Mouse (Mus musculus): ENCODE measurements around the gene Tmx1. TPM values are rescaled to one million over a fixed set of nuclear protein-coding genes. Genes with fewer than 3 reads are reported as not detected.

Gene Tmx1
- polyA plus RNA-seq (2015; fragmentation: Nextera tagmentation; extraction: Ambion mirVana): 121 and 126 TPM in 2 replicates

DNA sequence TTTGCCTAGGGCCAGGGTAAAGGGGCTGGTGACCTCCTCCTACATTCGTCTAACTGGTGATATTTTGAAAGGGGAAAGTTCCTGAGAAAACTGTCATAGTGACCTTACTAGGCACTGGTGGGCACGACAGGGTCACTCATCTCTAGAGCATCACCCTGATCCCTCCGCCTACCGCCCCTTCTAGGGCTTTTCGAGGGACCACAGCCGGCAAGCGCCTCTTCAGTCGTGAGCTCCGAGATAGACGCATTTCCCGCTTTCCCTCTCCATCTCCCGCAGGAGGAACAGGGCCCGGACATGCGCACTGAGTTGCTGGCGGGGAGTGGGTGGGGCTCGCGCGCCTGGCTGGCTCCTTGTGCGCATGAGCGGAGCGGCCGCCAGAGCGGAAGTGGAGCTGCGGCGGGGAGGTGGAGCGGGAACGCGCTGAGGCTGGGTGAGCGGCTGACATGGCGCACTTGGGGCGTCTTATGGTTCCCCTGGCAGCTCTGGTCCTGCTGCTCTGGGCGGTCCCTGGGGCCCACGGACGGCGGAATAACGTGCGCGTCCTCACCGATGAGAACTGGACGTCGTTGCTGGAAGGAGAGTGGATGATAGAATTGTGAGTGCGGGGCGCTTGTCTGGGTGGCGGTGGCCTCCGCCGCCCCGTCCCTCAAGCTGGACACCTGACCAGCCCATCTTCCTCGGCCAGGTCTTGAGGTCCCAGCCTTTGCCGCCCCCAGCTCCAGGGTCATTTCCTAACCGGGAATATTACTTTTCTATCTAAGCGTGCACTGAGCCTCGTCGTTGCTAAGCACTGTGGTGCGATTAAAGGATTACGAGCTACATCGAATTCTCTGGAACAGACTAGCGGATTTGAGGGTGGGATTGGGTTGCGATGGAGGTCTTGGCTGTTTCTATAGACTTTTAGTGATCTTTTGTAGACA, at the start of gene Tmx1:
Tmx1 (plus strand) TSS at position 370 of the 920 bp plus-strand sequence.
- H3K4me1 ChIP-seq (replicated peaks; ENCODE audit: control insufficient read depth, insufficient read depth, low read length): peaks cover 12% of the 10 kb centered on the region
- WGBS: under 1% methylated on average over 58 of the region's 58 CpGs
- peaks cover 3% of the 10 kb centered on the region; the same call in 1 of the 2 replicates for H3K36me3 ChIP-seq (ENCODE audit: control insufficient read depth, insufficient read depth, low read length)

DNA sequence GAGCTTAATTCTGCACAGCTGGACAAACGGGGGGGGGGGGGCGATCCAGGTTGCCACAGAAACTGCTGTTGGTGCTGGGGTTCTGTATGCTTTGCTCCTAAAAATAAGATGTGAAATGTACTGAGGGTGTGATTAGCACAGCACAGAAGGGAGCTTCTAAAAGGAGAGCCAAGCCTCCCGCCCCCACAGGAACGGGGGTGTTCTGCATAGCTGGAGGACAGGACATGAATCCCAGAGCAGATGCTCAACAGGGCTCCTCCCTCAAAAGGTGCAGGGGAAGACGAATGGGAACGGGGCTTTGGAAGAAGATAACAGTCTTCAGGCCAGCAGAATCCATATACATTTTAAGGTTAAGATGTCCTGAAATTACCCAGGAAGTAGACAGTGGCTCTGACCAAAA, 48.6 kb upstream of the Tmx1 start:
- ATAC-seq (ENCODE audit: low read depth): no peak
- no peak overlapping the region for H3K27ac ChIP-seq (ENCODE audit: low read length)
- no peaks in the 10 kb centered on the region for H3K9me3 ChIP-seq (ENCODE audit: control insufficient read depth, low read length)
- no peak overlapping the region for H3K9ac ChIP-seq (ENCODE audit: low read length)
- 52% methylated on average over 6 of the region's 6 CpGs for WGBS
- no peak overlapping the region for H3K4me3 ChIP-seq (ENCODE audit: low read length)
- H3K36me3 ChIP-seq (ENCODE audit: control insufficient read depth, insufficient read depth, low read length): no peaks in the 10 kb centered on the region
- H3K4me1 ChIP-seq (replicated peaks; ENCODE audit: control insufficient read depth, insufficient read depth, low read length): no peaks in the 10 kb centered on the region
- no peaks in the 10 kb centered on the region for H3K27me3 ChIP-seq (ENCODE audit: control insufficient read depth, insufficient read depth, low read depth, low read length)
- no peak overlapping the region for H3K4me2 ChIP-seq (ENCODE audit: low read depth, low read length)

More for the DNA sequence above, at the start of gene Tmx1:
- H3K27me3 ChIP-seq (ENCODE audit: control insufficient read depth, insufficient read depth, low read depth, low read length): no peaks in the 10 kb centered on the region
- H3K27ac ChIP-seq (ENCODE audit: low read length): peak within 1 kb of the TSS; percentile 69
- ATAC-seq (ENCODE audit: low read depth): peak; percentile 99
- peak within 1 kb of the TSS; percentile 72 for H3K4me2 ChIP-seq (ENCODE audit: low read depth, low read length)
- H3K4me3 ChIP-seq (ENCODE audit: low read length): peak within 1 kb of the TSS; percentile 81
- no peaks in the 10 kb centered on the region for H3K9me3 ChIP-seq (ENCODE audit: control insufficient read depth, low read length)
- H3K9ac ChIP-seq (ENCODE audit: low read length): peak within 1 kb of the TSS; percentile 86

DNA sequence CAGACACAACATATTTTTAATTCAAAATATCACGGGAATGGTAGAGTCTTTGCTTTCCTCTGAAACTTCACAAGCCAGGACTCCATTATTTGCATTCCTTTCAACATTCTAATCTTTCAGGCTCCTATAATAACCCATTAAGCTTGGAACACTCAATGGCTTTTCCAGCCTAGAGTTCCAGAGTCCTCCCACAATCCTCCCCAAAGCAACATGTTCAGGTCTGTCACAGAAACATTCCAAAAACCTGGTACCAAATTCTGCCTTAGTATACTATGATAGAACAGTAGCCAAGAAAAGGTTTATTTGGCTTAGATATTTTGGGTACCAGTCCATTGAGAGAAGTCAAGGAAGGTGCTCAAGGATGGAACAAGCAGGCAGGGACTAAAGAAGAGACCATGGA, 44.5 kb upstream of the Tmx1 start:
- no peaks in the 10 kb centered on the region for H3K4me1 ChIP-seq (replicated peaks; ENCODE audit: control insufficient read depth, insufficient read depth, low read length)
- no peak for ATAC-seq (ENCODE audit: low read depth)
- no peaks in the 10 kb centered on the region for H3K9me3 ChIP-seq (ENCODE audit: control insufficient read depth, low read length)

DNA sequence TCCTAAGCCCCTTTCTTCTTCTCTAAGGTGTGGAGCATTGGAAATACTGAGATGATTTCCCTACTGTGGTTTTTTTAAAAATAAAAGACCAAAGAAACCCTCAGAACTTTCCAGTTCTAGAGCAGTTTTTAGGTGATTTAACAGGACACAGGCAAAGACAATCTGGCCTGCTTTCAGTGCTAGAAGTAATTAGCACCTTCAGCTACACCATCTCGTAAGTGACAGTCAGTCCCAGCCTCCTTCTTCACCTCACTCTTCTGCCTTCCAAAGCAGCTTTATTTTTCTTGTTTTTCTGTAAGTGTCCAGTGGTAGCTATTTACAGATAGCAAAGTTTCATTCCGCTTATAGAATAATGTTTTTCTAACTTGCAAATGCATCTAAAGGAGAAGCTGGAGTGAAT, 43.3 kb upstream of the Tmx1 start:
- Histone ChIP-seq H3K4me3 (ENCODE audit: low read length) (no peak overlapping the region), H3K9me3 (ENCODE audit: control insufficient read depth, low read length) (no peaks in the 10 kb centered on the region), H3K4me2 (ENCODE audit: low read depth, low read length) (no peak overlapping the region), H3K4me1 (replicated peaks; ENCODE audit: control insufficient read depth, insufficient read depth, low read length) (no peaks in the 10 kb centered on the region), H3K27me3 (ENCODE audit: control insufficient read depth, insufficient read depth, low read depth, low read length) (no peaks in the 10 kb centered on the region), H3K36me3 (ENCODE audit: control insufficient read depth, insufficient read depth, low read length) (no peaks in the 10 kb centered on the region), H3K9ac (ENCODE audit: low read length) (no peak overlapping the region), H3K27ac (ENCODE audit: low read length) (no peak overlapping the region)
- ATAC-seq (ENCODE audit: low read depth): no peak
- WGBS: 68% methylated on average over 2 of the region's 2 CpGs

More for the DNA sequence above, 44.5 kb upstream of the Tmx1 start:
- WGBS: 65% methylated on average over 1 of the region's 1 CpGs
- no peak overlapping the region for H3K27ac ChIP-seq (ENCODE audit: low read length)
- no peaks in the 10 kb centered on the region for H3K36me3 ChIP-seq (ENCODE audit: control insufficient read depth, insufficient read depth, low read length)
- H3K4me2 ChIP-seq (ENCODE audit: low read depth, low read length): no peak overlapping the region
- no peak overlapping the region for H3K4me3 ChIP-seq (ENCODE audit: low read length)
- H3K9ac ChIP-seq (ENCODE audit: low read length): no peak overlapping the region
- H3K27me3 ChIP-seq (ENCODE audit: control insufficient read depth, insufficient read depth, low read depth, low read length): no peaks in the 10 kb centered on the region

DNA sequence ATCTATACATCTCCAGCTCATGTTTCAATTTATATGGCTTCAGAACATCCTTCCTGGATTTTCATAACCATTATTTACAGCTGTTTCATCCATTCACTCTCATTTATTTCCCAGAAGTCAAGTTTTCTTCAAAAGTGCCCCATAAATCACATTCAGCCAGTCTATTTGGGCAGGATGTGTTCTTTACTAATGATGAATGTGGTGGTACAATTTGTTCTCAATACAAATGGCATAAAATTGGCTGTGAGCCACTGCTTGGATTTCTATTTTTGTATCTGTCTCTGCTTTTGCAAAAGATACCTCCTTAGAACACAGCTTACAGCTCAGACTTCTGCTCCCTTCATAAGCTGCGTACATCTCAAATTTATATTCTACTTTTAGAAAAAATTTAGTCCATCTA, 32.7 kb upstream of the Tmx1 start:
- no peak overlapping the region for H3K9ac ChIP-seq (ENCODE audit: low read length)
- no peaks in the 10 kb centered on the region for H3K36me3 ChIP-seq (ENCODE audit: control insufficient read depth, insufficient read depth, low read length)
- no peaks in the 10 kb centered on the region for H3K27me3 ChIP-seq (ENCODE audit: control insufficient read depth, insufficient read depth, low read depth, low read length)
- no peak overlapping the region for H3K4me3 ChIP-seq (ENCODE audit: low read length)
- ATAC-seq (ENCODE audit: low read depth): peak; percentile 17; the same call in 1 of the 2 replicates
- H3K27ac ChIP-seq (ENCODE audit: low read length): no peak overlapping the region
- H3K9me3 ChIP-seq (ENCODE audit: control insufficient read depth, low read length): no peaks in the 10 kb centered on the region
- no peak overlapping the region for H3K4me2 ChIP-seq (ENCODE audit: low read depth, low read length)
- 52% methylated on average over 1 of the region's 1 CpGs for WGBS
- H3K4me1 ChIP-seq (replicated peaks; ENCODE audit: control insufficient read depth, insufficient read depth, low read length): no peaks in the 10 kb centered on the region

DNA sequence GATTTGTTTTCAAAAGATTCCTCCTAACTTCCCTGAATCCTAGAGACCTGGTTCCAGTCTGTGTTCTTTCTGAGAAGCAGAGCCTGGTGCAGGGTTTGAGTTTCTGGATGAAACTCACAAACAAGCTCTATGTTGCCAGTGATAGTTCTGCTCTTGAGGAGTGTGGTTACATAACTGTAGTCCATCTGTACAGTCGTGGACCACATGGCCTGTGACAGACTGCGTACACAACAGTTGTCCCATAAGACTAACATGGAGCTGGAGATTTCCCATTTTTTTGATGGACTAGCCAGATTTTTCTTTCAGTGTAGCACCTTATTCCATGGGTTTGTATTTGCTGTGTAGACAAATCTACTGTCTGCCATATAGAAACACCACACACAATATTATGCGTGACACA, 31.9 kb upstream of the Tmx1 start:
- Histone ChIP-seq H3K9ac (ENCODE audit: low read length) (no peak overlapping the region), H3K4me3 (ENCODE audit: low read length) (no peak overlapping the region), H3K9me3 (ENCODE audit: control insufficient read depth, low read length) (no peaks in the 10 kb centered on the region), H3K36me3 (ENCODE audit: control insufficient read depth, insufficient read depth, low read length) (no peaks in the 10 kb centered on the region), H3K4me2 (ENCODE audit: low read depth, low read length) (no peak overlapping the region), H3K27ac (ENCODE audit: low read length) (no peak overlapping the region), H3K27me3 (ENCODE audit: control insufficient read depth, insufficient read depth, low read depth, low read length) (no peaks in the 10 kb centered on the region), H3K4me1 (replicated peaks; ENCODE audit: control insufficient read depth, insufficient read depth, low read length) (no peaks in the 10 kb centered on the region)
- 58% methylated on average over 3 of the region's 3 CpGs for WGBS
- ATAC-seq (ENCODE audit: low read depth): peak; percentile 45

DNA sequence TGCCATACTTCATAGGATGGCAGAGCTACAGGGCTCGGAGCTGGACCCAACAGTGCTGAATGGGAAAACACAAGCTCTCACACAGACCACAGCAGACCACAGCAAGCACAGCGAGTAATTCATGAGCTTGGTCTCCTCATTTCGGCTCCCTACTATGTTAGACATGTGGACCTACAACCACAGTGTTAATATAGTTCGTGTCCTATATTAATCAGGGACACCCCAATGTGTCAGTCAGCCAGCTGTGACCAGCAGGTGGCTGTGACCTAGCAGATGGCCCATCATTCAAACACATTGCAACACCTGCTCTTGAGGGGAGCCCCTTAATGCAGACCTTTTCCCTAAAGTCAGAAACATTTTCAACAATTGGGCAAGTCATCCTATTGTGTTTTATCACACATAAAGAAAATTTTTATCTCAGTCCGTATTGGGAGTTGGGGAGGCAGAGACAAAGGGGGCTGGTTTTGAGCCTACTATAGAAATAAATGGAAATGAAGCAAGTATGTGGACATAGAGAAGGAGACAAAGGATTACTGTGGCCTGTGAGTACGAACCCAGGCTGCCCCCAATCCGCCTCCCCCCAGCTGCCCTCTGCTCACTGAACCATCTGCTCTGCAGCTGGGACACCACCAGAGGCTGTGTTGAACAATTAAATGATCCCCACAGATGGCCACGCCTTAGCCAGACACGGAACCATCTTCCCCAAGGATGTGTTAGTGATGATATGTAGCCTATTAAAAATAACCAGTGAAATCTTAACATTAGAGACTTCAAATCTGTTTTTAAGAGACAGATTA, 30.4 kb upstream of the Tmx1 start:
- Histone ChIP-seq H3K9ac (ENCODE audit: low read length) (no peak overlapping the region), H3K27me3 (ENCODE audit: control insufficient read depth, insufficient read depth, low read depth, low read length) (no peaks in the 10 kb centered on the region), H3K36me3 (ENCODE audit: control insufficient read depth, insufficient read depth, low read length) (no peaks in the 10 kb centered on the region), H3K9me3 (ENCODE audit: control insufficient read depth, low read length) (no peaks in the 10 kb centered on the region), H3K4me2 (ENCODE audit: low read depth, low read length) (no peak overlapping the region), H3K4me3 (ENCODE audit: low read length) (no peak overlapping the region), H3K27ac (ENCODE audit: low read length) (no peak overlapping the region), H3K4me1 (replicated peaks; ENCODE audit: control insufficient read depth, insufficient read depth, low read length) (no peaks in the 10 kb centered on the region)
- WGBS: 59% methylated on average over 9 of the region's 9 CpGs
- no peak for ATAC-seq (ENCODE audit: low read depth)

DNA sequence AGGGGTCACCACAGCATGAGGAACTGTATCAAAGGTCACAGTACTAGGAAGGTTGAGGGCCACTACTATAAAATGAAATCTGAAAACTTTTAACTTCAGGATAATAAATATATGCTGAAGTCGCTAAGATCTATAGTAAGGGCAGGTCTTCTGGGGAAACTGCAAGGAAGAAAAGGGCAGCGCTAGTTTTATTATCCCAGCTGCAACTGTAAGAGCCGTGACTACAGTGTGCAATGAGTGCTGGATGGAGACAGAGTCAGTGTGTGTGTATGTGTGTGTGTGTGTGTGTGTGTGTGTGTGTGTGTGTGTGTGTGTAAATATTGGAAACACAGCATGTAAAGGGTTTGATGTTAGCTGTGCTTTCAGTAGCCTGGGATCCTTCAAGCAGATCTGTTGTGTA, 25.0 kb upstream of the Tmx1 start:
- H3K4me1 ChIP-seq (replicated peaks; ENCODE audit: control insufficient read depth, insufficient read depth, low read length): no peaks in the 10 kb centered on the region
- no peak overlapping the region for H3K4me2 ChIP-seq (ENCODE audit: low read depth, low read length)
- no peak overlapping the region for H3K9ac ChIP-seq (ENCODE audit: low read length)
- no peaks in the 10 kb centered on the region for H3K27me3 ChIP-seq (ENCODE audit: control insufficient read depth, insufficient read depth, low read depth, low read length)
- ATAC-seq (ENCODE audit: low read depth): no peak
- 79% methylated on average over 3 of the region's 3 CpGs for WGBS
- H3K27ac ChIP-seq (ENCODE audit: low read length): no peak overlapping the region
- H3K36me3 ChIP-seq (ENCODE audit: control insufficient read depth, insufficient read depth, low read length): no peaks in the 10 kb centered on the region
- H3K9me3 ChIP-seq (ENCODE audit: control insufficient read depth, low read length): no peaks in the 10 kb centered on the region
- H3K4me3 ChIP-seq (ENCODE audit: low read length): no peak overlapping the region

DNA sequence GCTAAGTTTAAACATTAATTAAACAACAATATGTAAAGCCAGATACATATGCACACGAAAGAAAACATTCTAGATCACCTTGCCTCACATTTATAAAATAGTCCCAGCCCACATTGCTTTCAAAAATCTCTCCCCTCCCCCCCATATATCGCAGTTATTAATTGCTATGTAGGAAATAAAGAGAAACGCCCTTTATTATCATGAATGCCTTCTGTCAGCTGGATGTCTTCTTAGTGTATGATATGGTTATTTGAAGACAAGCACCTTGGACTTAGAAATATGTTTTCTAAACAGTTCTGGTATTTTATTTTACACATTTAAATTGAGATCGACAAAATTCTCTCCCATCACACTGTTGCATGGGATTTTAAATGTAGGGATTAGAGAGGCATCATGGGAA, 23.3 kb upstream of the Tmx1 start:
- Histone ChIP-seq H3K4me2 (ENCODE audit: low read depth, low read length) (no peak overlapping the region), H3K9ac (ENCODE audit: low read length) (no peak overlapping the region), H3K27ac (ENCODE audit: low read length) (no peak overlapping the region), H3K36me3 (ENCODE audit: control insufficient read depth, insufficient read depth, low read length) (no peaks in the 10 kb centered on the region), H3K4me3 (ENCODE audit: low read length) (no peak overlapping the region), H3K4me1 (replicated peaks; ENCODE audit: control insufficient read depth, insufficient read depth, low read length) (no peaks in the 10 kb centered on the region), H3K9me3 (ENCODE audit: control insufficient read depth, low read length) (no peaks in the 10 kb centered on the region), H3K27me3 (ENCODE audit: control insufficient read depth, insufficient read depth, low read depth, low read length) (no peaks in the 10 kb centered on the region)
- WGBS: 75% methylated on average over 4 of the region's 4 CpGs
- no peak for ATAC-seq (ENCODE audit: low read depth)

Measured in lung, embryonic 16.5 days (tissue).